ENCODE assay signal across 27 mouse cellular contexts in genomic region chr12:101770283-101771015, GRCm38 (mm10). TPM values are rescaled to one million over a fixed set of nuclear protein-coding genes. Genes with fewer than 3 reads are reported as not detected.
A peak's percentile ranks its signal among the peaks of the same experiment; 100 is the strongest.
DNase-seq lines count a peak whose midpoint lies in the region; ATAC-seq and TF ChIP-seq lines count a peak whose summit lies in the region.
"Had no signal": no experiment of that assay in that cellular context is flagged by ENCODE, and none has a peak within 500 bp of the region (broad histone marks: within the 10 kb centered on the region; RNA-seq: fewer than 3 reads in every experiment).

No protein-coding gene starts in this region.

- H3K79me2 ChIP-seq in myocyte (ENCODE audit: control insufficient read depth, insufficient read depth): no peaks in the 10 kb centered on the region

- no peaks in the 10 kb centered on the region for H3K27me3 ChIP-seq in heart, embryonic 16.5 days (ENCODE audit: control insufficient read depth, insufficient read depth, low read length)
- no peaks in the 10 kb centered on the region for H3K27me3 ChIP-seq in myocyte (ENCODE audit: control insufficient read depth, insufficient read depth, insufficient read length)
- H3K27me3 ChIP-seq: embryonic facial prominence, embryonic 15.5 days; heart, embryonic 12.5 days; heart, embryonic 15.5 days; hindbrain, embryonic 12.5 days; hindbrain, embryonic 15.5 days had no signal

- no peak overlapping the region for H3ac ChIP-seq in myocyte (ENCODE audit: control insufficient read depth, insufficient read length)

- H3K4me1 ChIP-seq in heart, embryonic 16.5 days (ENCODE audit: control insufficient read depth, insufficient read depth, low read length): peaks cover 6% of the 10 kb centered on the region
- H3K4me1 ChIP-seq in lung, adult 2 months (ENCODE audit: control insufficient read depth, insufficient read depth, low read length): peaks cover 16% of the 10 kb centered on the region
- H3K4me1 ChIP-seq: hindbrain, embryonic 12.5 days; hindbrain, embryonic 15.5 days had no signal

- DNase-seq in heart, adult 9 months (ENCODE audit: low spot score in 2 of 2): no peak
- peak; percentile 24 to 54 for DNase-seq in lung, adult 18-20 months
- no peak for DNase-seq in lung, postnatal 10 days
- peak; percentile 60 for DNase-seq in lung, postnatal 36 days
- no peak for DNase-seq in lung, adult 2 months
- DNase-seq in cerebellum, adult 18-20 months: no peak
- DNase-seq: adrenal gland, adult 2 months; adrenal gland, postnatal 14 days; cerebellum, adult 11 months; cerebellum, adult 8-10 months; cerebellum, postnatal 10 days; cerebellum, postnatal 36 days; embryo, embryonic 11 days; forebrain, postnatal 0 days; gastrocnemius, adult 2 months; gastrocnemius, postnatal 14 days; heart, adult 18-20 months had no signal

- no peak overlapping the region for H3K4me3 ChIP-seq in heart, embryonic 16.5 days (ENCODE audit: low read length)
- no peak overlapping the region for H3K4me3 ChIP-seq in lung, adult 2 months (replicated peaks; ENCODE audit: extremely low read depth, low read depth, low read length)
- H3K4me3 ChIP-seq in myocyte: no peak overlapping the region
- H3K4me3 ChIP-seq: embryonic facial prominence, embryonic 15.5 days; gastrocnemius, adult 2 months; heart, embryonic 12.5 days; heart, embryonic 15.5 days; hindbrain, embryonic 12.5 days; hindbrain, embryonic 15.5 days had no signal

- no peak overlapping the region for H3K4me2 ChIP-seq in heart, embryonic 16.5 days (ENCODE audit: low read depth, low read length)
- H3K4me2 ChIP-seq in myocyte (ENCODE audit: low read depth): no peak overlapping the region
- H3K4me2 ChIP-seq: embryonic facial prominence, embryonic 15.5 days; heart, embryonic 12.5 days; heart, embryonic 15.5 days; hindbrain, embryonic 12.5 days; hindbrain, embryonic 15.5 days had no signal

- no peaks in the 10 kb centered on the region for H3K9me3 ChIP-seq in heart, embryonic 16.5 days (replicated peaks; ENCODE audit: control insufficient read depth, low read length)
- H3K9me3 ChIP-seq: embryonic facial prominence, embryonic 15.5 days; heart, embryonic 12.5 days; heart, embryonic 15.5 days; hindbrain, embryonic 12.5 days; hindbrain, embryonic 15.5 days had no signal

- H3K36me3 ChIP-seq in heart, embryonic 16.5 days (ENCODE audit: control insufficient read depth, insufficient read depth): no peaks in the 10 kb centered on the region
- H3K36me3 ChIP-seq in myocyte (ENCODE audit: control insufficient read depth, insufficient read depth): no peaks in the 10 kb centered on the region
- H3K36me3 ChIP-seq: embryonic facial prominence, embryonic 15.5 days; heart, embryonic 12.5 days; heart, embryonic 15.5 days; hindbrain, embryonic 12.5 days; hindbrain, embryonic 15.5 days had no signal

- H3K9ac ChIP-seq in heart, embryonic 16.5 days (ENCODE audit: low read length): no peak overlapping the region
- H3K9ac ChIP-seq: embryonic facial prominence, embryonic 15.5 days; forebrain, postnatal 0 days; heart, embryonic 12.5 days; heart, embryonic 15.5 days; hindbrain, embryonic 12.5 days; hindbrain, embryonic 15.5 days had no signal

- peak; percentile 21; the same call in 1 of the 2 replicates for ATAC-seq in heart, embryonic 16.5 days (replicated peaks; ENCODE audit: extremely low read depth, insufficient read depth, low FRiP score)
- ATAC-seq: CD4-positive, CD25-positive, alpha-beta regulatory T cell, adult 4 months; forebrain, embryonic 14.5 days; forebrain, postnatal 0 days had no signal

- no peak for TF ChIP-seq CTCF in lung, adult 2 months (IDR thresholded peaks at IDR 0.05; ENCODE audit: insufficient read depth, low read length)

- 38% methylated on average over 5 of the region's 5 CpGs for WGBS in heart, embryonic 16.5 days
- 56% methylated on average over 5 of the region's 5 CpGs for WGBS in lung, adult 2 months

- no peak for TF ChIP-seq POLR2A in lung, adult 2 months (IDR thresholded peaks at IDR 0.05; ENCODE audit: borderline replicate concordance, extremely low read depth, low read depth, low read length)
- no peak for TF ChIP-seq POLR2A in myocyte (IDR thresholded peaks at IDR 0.05; ENCODE audit: insufficient read length, low read depth)

- no peak overlapping the region for H3K27ac ChIP-seq in heart, embryonic 16.5 days (ENCODE audit: low read length)
- H3K27ac ChIP-seq: embryonic facial prominence, embryonic 15.5 days; gastrocnemius, adult 2 months; heart, embryonic 15.5 days; hindbrain, embryonic 12.5 days; hindbrain, embryonic 15.5 days had no signal

TF ChIP-seq in myocyte, 11 proteins besides CTCF, POLR2A, EP300 and RAD21:
- TF ChIP-seq TCF12 (IDR thresholded peaks at IDR 0.05; ENCODE audit: insufficient read depth, poor library complexity, severe bottlenecking) (peak; percentile 63), MYOD1 (IDR thresholded peaks at IDR 0.05; ENCODE audit: control insufficient read depth in 1 of 3, insufficient read length in 2 of 3, low read depth in 2 of 3) (peak in 2 of 3 experiments; percentile 41 to 92), USF1 (IDR thresholded peaks at IDR 0.05; ENCODE audit: low read depth) (no peak), MYOG (IDR thresholded peaks at IDR 0.05; ENCODE audit: control insufficient read depth in 1 of 3, insufficient read depth in 1 of 3, insufficient read length in 2 of 3, low read depth in 2 of 3) (no peak)

RNA-seq across cellular contexts. Expression of gene Fbln5, which starts 48.4 kb away (rescaled TPM):
- polyA plus RNA-seq in heart, embryonic 16.5 days (2015; fragmentation: Nextera tagmentation; extraction: Ambion mirVana): 125 and 161 TPM in 2 replicates
- polyA plus RNA-seq in lung, adult 2 months (2012; rRNA removed): 126 and 133 TPM in 2 replicates
- 44.9 TPM for polyA plus RNA-seq in myocyte (2012; fragmentation: generic; extraction: Trizol)
- polyA plus RNA-seq: CD4-positive, CD25-positive, alpha-beta regulatory T cell, adult 4 months had no signal

RNA-seq across cellular contexts. Expression of gene Tc2n, which starts 52.1 kb away (rescaled TPM):
- 0.35 and 1.3 TPM in 2 replicates for polyA plus RNA-seq in heart, embryonic 16.5 days (2015; fragmentation: Nextera tagmentation; extraction: Ambion mirVana)
- 0.87 and 1.1 TPM in 2 replicates for polyA plus RNA-seq in lung, adult 2 months (2012; rRNA removed)
- not detected for polyA plus RNA-seq in myocyte (2012; fragmentation: generic; extraction: Trizol)
- polyA plus RNA-seq: C2C12 had no signal

Comparison
In these comparisons a context has a peak if more than half of its experiments do, and no peak if none do; other contexts are left out.
1. DNase-seq: peak in lung, adult 18-20 months (2 of 2) and lung, postnatal 36 days (single experiment); none in heart, adult 9 months (0 of 2), lung, postnatal 10 days (single experiment), lung, adult 2 months (single experiment) and cerebellum, adult 18-20 months (0 of 2).